Mouse (Mus musculus) limb, embryonic 14.5 days (tissue): ENCODE results near the gene Lrrfip2. TPM values are rescaled to one million over a fixed set of nuclear protein-coding genes. Genes with fewer than 3 reads are reported as not detected.

ENCODE experiments used
- ATAC-seq: fragments of 200-750 bp; cut with Nextera tagmentation; 2 replicates; pipeline ENCODE4 v1.8.0; 2017; ENCODE audit warnings: low read depth, moderate number of reproducible peaks, moderate TSS enrichment; ENCODE audit not compliant: low FRiP score
- DNase-seq: peaks from one replicate; pipeline ENCODE4 v3.0.0-alpha.2; 2015; ENCODE audit warnings: low spot score
- H3K27ac ChIP-seq: fragments of 300-500 bp; sonication (generic); replicated peaks from 2 replicates; pipeline ENCODE4 v1.5.1; 2014; ENCODE audit warnings: low read depth, mild to moderate bottlenecking, low read length, moderate library complexity, mixed read lengths
- H3K27me3 ChIP-seq: fragments of 300-500 bp; sonication (generic); 2 replicates; pipeline ENCODE4 v1.6.1; 2014; ENCODE audit warnings: low read length, mixed read lengths; ENCODE audit not compliant: control insufficient read depth, insufficient read depth
- H3K36me3 ChIP-seq: fragments of 300-500 bp; sonication (generic); 2 replicates; pipeline ENCODE4 v1.6.1; 2014; ENCODE audit warnings: mild to moderate bottlenecking, low read length, moderate library complexity, mixed read lengths; ENCODE audit not compliant: control insufficient read depth, insufficient read depth
- H3K4me1 ChIP-seq: fragments of 300-500 bp; sonication (generic); 2 replicates; pipeline ENCODE4 v1.6.1; 2014; ENCODE audit warnings: antibody characterized with exemption, low read length, mixed read lengths; ENCODE audit not compliant: control insufficient read depth, insufficient read depth
- H3K4me2 ChIP-seq: fragments of 300-500 bp; sonication (generic); replicated peaks from 2 replicates; pipeline ENCODE4 v1.6.1; 2014; ENCODE audit warnings: low read depth, mild to moderate bottlenecking, low read length, moderate library complexity; ENCODE audit not compliant: severe bottlenecking
- H3K4me3 ChIP-seq: fragments of 300-500 bp; sonication (generic); replicated peaks from 2 replicates; pipeline ENCODE4 v1.5.1; 2014; ENCODE audit warnings: low read length
- H3K9ac ChIP-seq: fragments of 300-500 bp; sonication (generic); 2 replicates; pipeline ENCODE4 v1.6.1; 2014; ENCODE audit warnings: mild to moderate bottlenecking, low read depth, low read length, moderate library complexity; ENCODE audit not compliant: severe bottlenecking
- H3K9me3 ChIP-seq: fragments of 300-500 bp; sonication (generic); 2 replicates; pipeline ENCODE4 v1.6.1; 2016; ENCODE audit warnings: low read length; ENCODE audit not compliant: control insufficient read depth
- POLR2A ChIP-seq: fragments of 200-500 bp; IDR thresholded peaks from 2 replicates; pipeline ENCODE4 v1.8.0; 2012; ENCODE audit warnings: inconsistent platforms, mild to moderate bottlenecking, moderate library complexity, borderline replicate concordance; ENCODE audit not compliant: insufficient read depth, insufficient read length; ENCODE audit errors: extremely low read depth
- WGBS: fragments of 180-500 bp; shearing (Covaris S2); extraction: QIAGEN DNeasy Blood & Tissue Kit; methylation state at CpG from one replicate; pipeline ENCODE4 v1.1.7; 2014; 5-methylcytosine and 5-hydroxymethylcytosine counted together
- polyA plus RNA-seq, 2 experiments: library from polyadenylated mRNA; depleted of rRNA in 1 of 2; stranded (reverse) in 1 of 2; unstranded in 1 of 2; fragments of >200 nt; fragmentation: Nextera tagmentation in 1 of 2; extraction: Ambion mirVana in 1 of 2; gene quantifications; 2 replicates each; pipeline versions ENCODE4 v1.2.1 to v1.2.3; 2012 to 2014

The Lrrfip2 gene
- polyA plus RNA-seq, 2 experiments = 36.6 to 37.4 TPM

DNA sequence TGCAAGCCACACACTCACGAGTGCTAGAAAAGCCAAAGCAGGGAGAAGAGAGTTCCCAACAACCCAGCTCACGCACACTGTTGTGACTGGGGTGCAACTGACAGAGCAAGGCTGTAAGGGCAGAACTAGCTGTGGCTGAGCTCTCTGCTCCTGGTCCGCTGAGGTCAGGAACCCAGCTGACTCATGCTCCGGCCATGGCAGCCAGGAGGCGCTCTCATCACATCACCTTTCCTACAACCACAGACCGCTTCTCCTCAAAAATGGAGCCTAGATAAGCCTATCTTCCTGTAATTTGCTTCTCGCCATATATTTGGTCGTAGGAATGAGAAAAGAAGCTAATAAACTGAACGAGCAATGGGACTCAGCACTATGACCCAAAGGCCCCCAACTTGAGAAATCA lies 117.3 kb downstream of the Lrrfip2 start:
- ATAC-seq (no peak), DNase-seq (no peak)
- Histone ChIP-seq H3K27me3 (no peaks in the 10 kb centered on the region), H3K9me3 (no peaks in the 10 kb centered on the region), H3K36me3 (peaks cover 78% of the 10 kb centered on the region), H3K4me1 (no peaks in the 10 kb centered on the region), H3K9ac (no peak overlapping the region), H3K4me2 (no peak overlapping the region), H3K27ac (no peak overlapping the region), H3K4me3 (no peak overlapping the region)
- 92% methylated on average over 9 of the region's 9 CpGs for WGBS
- TF ChIP-seq POLR2A = no peak

DNA sequence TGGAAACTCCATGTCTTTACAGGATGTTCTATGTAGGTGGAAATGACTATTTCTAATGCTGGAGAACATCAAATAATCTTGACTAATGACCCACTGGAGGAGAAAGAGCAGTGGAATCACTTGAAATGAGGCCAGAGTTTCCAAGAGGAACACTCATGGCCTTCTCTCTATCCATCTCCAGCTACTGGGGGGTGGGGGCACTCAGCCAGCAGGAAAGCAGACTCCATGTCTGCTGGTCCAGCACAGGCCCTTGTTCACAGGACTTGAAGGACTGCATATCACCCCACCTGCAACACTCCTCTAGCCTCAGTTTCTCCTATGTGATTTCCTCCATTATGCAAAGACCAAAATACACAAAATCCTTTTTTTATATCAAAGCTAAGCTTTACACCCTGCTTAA lies 120.3 kb downstream of the Lrrfip2 start:
- Histone ChIP-seq H3K9me3 (no peaks in the 10 kb centered on the region), H3K27ac (no peak overlapping the region), H3K9ac (no peak overlapping the region), H3K36me3 (peaks cover 79% of the 10 kb centered on the region), H3K4me3 (no peak overlapping the region), H3K4me2 (no peak overlapping the region), H3K27me3 (no peaks in the 10 kb centered on the region), H3K4me1 (no peaks in the 10 kb centered on the region)
- ATAC-seq (no peak), DNase-seq (no peak)
- TF ChIP-seq POLR2A = no peak

DNA sequence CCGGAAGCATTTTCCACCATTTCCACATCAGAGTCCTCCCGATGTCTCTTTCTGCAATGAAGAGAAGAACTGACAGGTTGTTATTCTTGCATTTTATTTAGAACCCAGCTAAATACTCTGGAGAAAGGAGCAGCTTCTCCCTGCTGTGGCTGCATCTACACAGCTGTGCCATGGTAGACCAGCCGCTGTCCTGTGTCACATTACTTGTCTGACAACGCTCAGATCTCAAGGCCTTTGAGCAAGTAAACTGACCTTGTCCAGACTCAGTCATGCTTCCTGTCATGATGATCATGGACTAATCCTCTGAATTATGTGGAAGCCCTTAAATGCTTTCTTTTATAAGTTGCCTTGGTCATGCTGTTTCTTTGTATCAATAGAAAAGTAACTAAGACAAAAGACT lies 122.4 kb downstream of the Lrrfip2 start:
- TF ChIP-seq POLR2A = no peak
- 90% methylated on average over 4 of the region's 4 CpGs for WGBS
- no peak for DNase-seq
- Histone ChIP-seq H3K27ac (no peak overlapping the region), H3K4me2 (no peak overlapping the region), H3K27me3 (no peaks in the 10 kb centered on the region), H3K4me1 (no peaks in the 10 kb centered on the region), H3K36me3 (peaks cover 66% of the 10 kb centered on the region), H3K4me3 (no peak overlapping the region), H3K9me3 (no peaks in the 10 kb centered on the region), H3K9ac (no peak overlapping the region)
- no peak for ATAC-seq

DNA sequence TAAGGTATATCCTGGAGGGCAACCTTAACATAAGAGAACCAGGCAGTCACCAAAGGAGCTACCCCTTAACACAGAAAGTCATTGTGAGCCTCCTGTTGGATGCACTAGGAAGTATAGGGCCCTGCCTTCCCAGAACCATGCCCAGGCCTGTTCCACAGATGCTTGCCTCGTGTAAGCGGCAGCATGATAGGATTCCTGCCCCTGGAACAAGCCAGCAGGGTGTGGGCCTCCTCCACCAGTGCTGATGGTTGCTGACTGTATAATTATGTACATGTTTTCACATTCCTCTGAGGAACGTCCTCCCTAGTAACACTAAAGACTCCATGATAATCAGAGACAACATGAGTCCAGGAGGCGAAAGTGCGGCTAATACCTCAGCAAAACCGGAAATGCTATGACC lies 126.0 kb downstream of the Lrrfip2 start:
- peak; percentile 13 for DNase-seq
- H3K36me3 ChIP-seq = peaks cover 65% of the 10 kb centered on the region

DNA sequence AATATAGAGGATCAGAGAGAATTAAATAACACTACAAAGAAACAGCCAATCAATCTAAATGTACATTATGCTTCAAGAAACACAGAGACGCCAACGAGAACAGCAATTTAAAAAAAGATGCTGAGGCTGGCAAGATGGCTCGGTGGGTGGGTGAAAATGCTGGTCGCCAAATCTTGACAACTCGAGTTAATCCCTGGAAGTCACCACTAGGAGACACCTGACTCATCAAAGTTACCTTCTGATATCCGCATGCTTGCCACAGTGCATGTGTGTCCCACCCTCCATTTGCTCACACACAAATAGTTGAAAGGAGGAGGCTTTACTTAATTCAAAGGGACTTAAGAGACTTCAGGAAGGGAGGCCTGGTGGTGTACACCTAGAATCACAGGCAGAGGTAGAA lies 128.2 kb downstream of the Lrrfip2 start:
- 84% methylated on average over 6 of the region's 6 CpGs for WGBS
- Histone ChIP-seq H3K4me3 (no peak overlapping the region), H3K4me2 (no peak overlapping the region), H3K27me3 (no peaks in the 10 kb centered on the region), H3K9me3 (no peaks in the 10 kb centered on the region), H3K27ac (no peak overlapping the region), H3K36me3 (peaks cover 65% of the 10 kb centered on the region), H3K9ac (no peak overlapping the region), H3K4me1 (no peaks in the 10 kb centered on the region)
- TF ChIP-seq POLR2A = no peak
- DNase-seq (no peak), ATAC-seq (no peak)

More for the DNA sequence above, 126.0 kb downstream of the Lrrfip2 start:
- TF ChIP-seq POLR2A = no peak
- H3K9me3 ChIP-seq = no peaks in the 10 kb centered on the region
- H3K27me3 ChIP-seq = no peaks in the 10 kb centered on the region
- 81% methylated on average over 6 of the region's 6 CpGs for WGBS
- no peaks in the 10 kb centered on the region for H3K4me1 ChIP-seq
- ATAC-seq = no peak
- H3K9ac ChIP-seq = no peak overlapping the region
- H3K4me2 ChIP-seq = no peak overlapping the region
- no peak overlapping the region for H3K27ac ChIP-seq
- no peak overlapping the region for H3K4me3 ChIP-seq

DNA sequence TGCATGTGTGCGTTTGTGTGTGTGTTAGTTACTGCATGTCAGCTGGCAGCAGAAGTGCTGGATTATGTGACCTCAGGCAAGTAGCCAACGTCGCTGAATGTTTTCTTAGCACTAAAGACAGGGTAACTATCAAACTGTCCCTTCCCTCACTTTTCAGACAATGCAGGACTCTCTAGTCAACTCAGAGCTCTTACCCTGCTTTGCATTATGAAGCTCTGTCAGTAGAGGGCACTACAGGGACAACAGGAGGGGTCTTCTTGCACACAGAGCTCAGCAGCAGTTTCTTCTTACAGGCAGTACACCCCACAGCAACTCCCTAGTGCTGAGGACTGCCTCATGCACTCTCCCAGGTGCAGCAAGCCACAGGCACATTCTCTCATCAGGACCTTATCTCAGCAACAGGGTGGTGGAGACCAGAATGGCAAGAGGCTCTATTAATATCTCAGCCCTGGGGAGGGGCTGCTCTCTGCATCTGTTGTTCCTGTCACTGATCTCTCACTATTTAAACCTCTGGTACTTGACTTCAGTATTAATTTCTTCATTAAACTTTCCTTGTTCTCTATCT lies 130.4 kb downstream of the Lrrfip2 start:
- Histone ChIP-seq H3K9me3 (no peaks in the 10 kb centered on the region), H3K9ac (no peak overlapping the region), H3K4me3 (no peak overlapping the region), H3K4me1 (no peaks in the 10 kb centered on the region), H3K4me2 (no peak overlapping the region), H3K36me3 (peaks cover 76% of the 10 kb centered on the region), H3K27ac (no peak overlapping the region), H3K27me3 (no peaks in the 10 kb centered on the region)
- DNase-seq (no peak), ATAC-seq (0 out of 2 replicates have a peak, but pooled peaks have one; percentile 26)
- no peak for TF ChIP-seq POLR2A
- 85% methylated on average over 3 of the region's 3 CpGs for WGBS
